Mouse (Mus musculus): Measurements from ENCODE around the gene Agfg1. TPM values are rescaled to one million over a fixed set of nuclear protein-coding genes. Genes with fewer than 3 reads are reported as not detected.

The Agfg1 gene
- polyA plus RNA-seq, 1 experiment from 2014 or later, result 18.8 TPM

DNA sequence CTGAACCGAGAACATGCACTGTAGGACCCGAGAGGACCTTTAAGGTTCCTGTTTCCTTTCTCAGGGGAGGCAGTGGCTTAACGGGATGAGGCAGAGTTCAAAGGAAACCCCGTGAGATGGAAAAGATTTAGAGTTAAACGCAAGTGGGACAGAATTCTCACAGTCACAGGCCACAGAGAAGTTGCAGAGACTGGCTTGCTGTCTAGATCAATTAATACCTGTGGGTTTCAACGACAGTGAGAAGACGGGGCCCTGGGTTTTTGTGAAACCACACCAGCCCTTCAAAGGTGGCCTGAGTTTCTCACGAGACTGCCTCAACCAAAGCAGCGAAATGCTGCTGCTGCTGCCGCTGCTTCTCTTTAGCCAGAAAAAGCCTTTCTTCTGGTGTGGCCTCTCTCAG is 19.9 kb upstream of the Agfg1 start:
- H3K27ac ChIP-seq (replicated peaks), result no peak overlapping the region
- no peak overlapping the region for H3K9ac ChIP-seq (ENCODE audit: low read length)
- no peaks in the 10 kb centered on the region for H3K9me3 ChIP-seq (ENCODE audit: control insufficient read depth, low read length)
- DNase-seq (ENCODE audit: low spot score), result no peak
- no peak for ATAC-seq (ENCODE audit: low FRiP score, low TSS enrichment)
- no peaks in the 10 kb centered on the region for H3K36me3 ChIP-seq (ENCODE audit: control insufficient read depth, insufficient read depth, low read length)
- WGBS, result 59% methylated on average over 10 of the region's 10 CpGs
- no peak overlapping the region for H3K4me2 ChIP-seq (replicated peaks; ENCODE audit: low read depth)
- no peaks in the 10 kb centered on the region for H3K27me3 ChIP-seq (ENCODE audit: control insufficient read depth, insufficient read depth, low read length)
- no peaks in the 10 kb centered on the region for H3K4me1 ChIP-seq (replicated peaks; ENCODE audit: control insufficient read depth, insufficient read depth)
- no peak overlapping the region for H3K4me3 ChIP-seq (ENCODE audit: low read depth, low read length)
- no peak for TF ChIP-seq CTCF (IDR thresholded peaks at IDR 0.05; ENCODE audit: low read depth)

- no peak for TF ChIP-seq CTCF (IDR thresholded peaks at IDR 0.05; ENCODE audit: low read depth)
- TF ChIP-seq EP300 (optimal IDR thresholded peaks at IDR 0.05), result no peak
- H3K27me3 ChIP-seq (ENCODE audit: control insufficient read depth, insufficient read depth, low read length), result no peaks in the 10 kb centered on the region
- ATAC-seq (ENCODE audit: low FRiP score, low TSS enrichment) (no peak), DNase-seq (ENCODE audit: low spot score) (no peak)
- no peak overlapping the region for H3K4me3 ChIP-seq (ENCODE audit: low read depth, low read length)
- no peak overlapping the region for H3K4me2 ChIP-seq (replicated peaks; ENCODE audit: low read depth)
- H3K9ac ChIP-seq (ENCODE audit: low read length), result no peak overlapping the region
- no peak overlapping the region for H3K27ac ChIP-seq (replicated peaks)
- 42% methylated on average over 15 of the region's 15 CpGs for WGBS
- no peaks in the 10 kb centered on the region for H3K4me1 ChIP-seq (replicated peaks; ENCODE audit: control insufficient read depth, insufficient read depth)
- H3K36me3 ChIP-seq (ENCODE audit: control insufficient read depth, insufficient read depth, low read length), result no peaks in the 10 kb centered on the region
- no peaks in the 10 kb centered on the region for H3K9me3 ChIP-seq (ENCODE audit: control insufficient read depth, low read length)
Measured at GRCm38 (mm10) chr1:82820179-82820578, 19.1 kb upstream of the Agfg1 start.

GRCm38 (mm10) chr1:82820626-82821186 is 18.6 kb upstream of the Agfg1 start:
- no peak overlapping the region for H3K9ac ChIP-seq (ENCODE audit: low read length)
- H3K27ac ChIP-seq (replicated peaks), result no peak overlapping the region
- ATAC-seq (ENCODE audit: low FRiP score, low TSS enrichment), result no peak
- no peak overlapping the region for H3K4me2 ChIP-seq (replicated peaks; ENCODE audit: low read depth)
- no peaks in the 10 kb centered on the region for H3K36me3 ChIP-seq (ENCODE audit: control insufficient read depth, insufficient read depth, low read length)
- no peak overlapping the region for H3K4me3 ChIP-seq (ENCODE audit: low read depth, low read length)
- 61% methylated on average over 3 of the region's 3 CpGs for WGBS
- DNase-seq (ENCODE audit: low spot score), result no peak
- no peaks in the 10 kb centered on the region for H3K4me1 ChIP-seq (replicated peaks; ENCODE audit: control insufficient read depth, insufficient read depth)
- no peaks in the 10 kb centered on the region for H3K27me3 ChIP-seq (ENCODE audit: control insufficient read depth, insufficient read depth, low read length)
- no peaks in the 10 kb centered on the region for H3K9me3 ChIP-seq (ENCODE audit: control insufficient read depth, low read length)
- TF ChIP-seq CTCF (IDR thresholded peaks at IDR 0.05; ENCODE audit: low read depth) (no peak), EP300 (optimal IDR thresholded peaks at IDR 0.05) (no peak)

- H3K9ac ChIP-seq (ENCODE audit: low read length), result no peak overlapping the region
- H3K27me3 ChIP-seq (ENCODE audit: control insufficient read depth, insufficient read depth, low read length), result no peaks in the 10 kb centered on the region
- H3K27ac ChIP-seq (replicated peaks), result no peak overlapping the region
- no peak overlapping the region for H3K4me3 ChIP-seq (ENCODE audit: low read depth, low read length)
- ATAC-seq (ENCODE audit: low FRiP score, low TSS enrichment) (no peak), DNase-seq (ENCODE audit: low spot score) (no peak)
- TF ChIP-seq EP300 (optimal IDR thresholded peaks at IDR 0.05), result no peak
- no peak for TF ChIP-seq CTCF (IDR thresholded peaks at IDR 0.05; ENCODE audit: low read depth)
- 80% methylated on average over 3 of the region's 3 CpGs for WGBS
- no peaks in the 10 kb centered on the region for H3K36me3 ChIP-seq (ENCODE audit: control insufficient read depth, insufficient read depth, low read length)
- no peak overlapping the region for H3K4me2 ChIP-seq (replicated peaks; ENCODE audit: low read depth)
- H3K4me1 ChIP-seq (replicated peaks; ENCODE audit: control insufficient read depth, insufficient read depth), result no peaks in the 10 kb centered on the region
- no peaks in the 10 kb centered on the region for H3K9me3 ChIP-seq (ENCODE audit: control insufficient read depth, low read length)
Measured at GRCm38 (mm10) chr1:82821846-82822245, 17.4 kb upstream of the Agfg1 start.

DNA sequence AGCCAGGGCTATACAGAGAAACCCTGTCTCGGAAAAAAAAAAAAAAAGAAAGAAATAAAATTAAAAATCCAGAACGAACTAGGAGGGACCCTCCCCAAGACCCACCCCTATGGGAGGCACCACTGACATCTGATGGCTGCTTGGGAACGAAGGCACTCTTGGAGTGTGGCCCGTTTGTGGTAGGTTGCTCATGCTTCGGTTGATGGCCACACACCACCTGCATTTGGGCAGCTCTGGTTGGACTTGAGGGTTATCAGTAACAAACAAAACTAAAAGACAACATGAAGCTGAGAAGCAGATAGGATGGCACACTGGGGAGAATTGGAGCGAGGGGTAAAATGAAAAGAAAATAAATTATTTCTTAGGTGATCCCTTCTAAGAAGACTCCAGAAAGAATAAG is 15.1 kb upstream of the Agfg1 start:
- Histone ChIP-seq H3K27me3 (ENCODE audit: control insufficient read depth, insufficient read depth, low read length) (no peaks in the 10 kb centered on the region), H3K9me3 (ENCODE audit: control insufficient read depth, low read length) (no peaks in the 10 kb centered on the region), H3K4me2 (replicated peaks; ENCODE audit: low read depth) (no peak overlapping the region), H3K4me3 (ENCODE audit: low read depth, low read length) (no peak overlapping the region), H3K4me1 (replicated peaks; ENCODE audit: control insufficient read depth, insufficient read depth) (no peaks in the 10 kb centered on the region), H3K27ac (replicated peaks) (no peak overlapping the region), H3K9ac (ENCODE audit: low read length) (no peak overlapping the region), H3K36me3 (ENCODE audit: control insufficient read depth, insufficient read depth, low read length) (no peaks in the 10 kb centered on the region)
- DNase-seq (ENCODE audit: low spot score) (no peak), ATAC-seq (ENCODE audit: low FRiP score, low TSS enrichment) (no peak)
- WGBS, result 80% methylated on average over 6 of the region's 6 CpGs
- TF ChIP-seq CTCF (IDR thresholded peaks at IDR 0.05; ENCODE audit: low read depth) (no peak), EP300 (optimal IDR thresholded peaks at IDR 0.05) (no peak)

- Histone ChIP-seq H3K36me3 (ENCODE audit: control insufficient read depth, insufficient read depth, low read length) (no peaks in the 10 kb centered on the region), H3K4me2 (replicated peaks; ENCODE audit: low read depth) (no peak overlapping the region), H3K27ac (replicated peaks) (no peak overlapping the region), H3K4me1 (replicated peaks; ENCODE audit: control insufficient read depth, insufficient read depth) (no peaks in the 10 kb centered on the region), H3K27me3 (ENCODE audit: control insufficient read depth, insufficient read depth, low read length) (no peaks in the 10 kb centered on the region), H3K4me3 (ENCODE audit: low read depth, low read length) (no peak overlapping the region), H3K9me3 (ENCODE audit: control insufficient read depth, low read length) (no peaks in the 10 kb centered on the region), H3K9ac (ENCODE audit: low read length) (no peak overlapping the region)
- no peak for TF ChIP-seq CTCF (IDR thresholded peaks at IDR 0.05; ENCODE audit: low read depth)
- no peak for TF ChIP-seq EP300 (optimal IDR thresholded peaks at IDR 0.05)
- no peak for DNase-seq (ENCODE audit: low spot score)
- WGBS, result 95% methylated on average over 2 of the region's 2 CpGs
- ATAC-seq (ENCODE audit: low FRiP score, low TSS enrichment), result no peak
Measured at GRCm38 (mm10) chr1:82825256-82825655, 14.0 kb upstream of the Agfg1 start.
